Mouse (Mus musculus) megakaryocyte, embryonic 14.5 days (primary cell): Measurements from ENCODE around the gene Kdsr. TPM values are rescaled to one million over a fixed set of nuclear protein-coding genes. Genes with fewer than 3 reads are reported as not detected.

Experiments
- H3K27me3 ChIP-seq: replicated peaks from 2 replicates; pipeline ENCODE3; 2012; ENCODE audit warnings: inconsistent platforms
- H3K36me3 ChIP-seq: replicated peaks from 2 replicates; pipeline ENCODE3; 2012; ENCODE audit warnings: low read length, inconsistent platforms, mixed read lengths
- H3K4me1 ChIP-seq: 2 replicates; pipeline ENCODE4 v1.6.1; 2012; ENCODE audit warnings: inconsistent platforms
- H3K4me3 ChIP-seq: replicated peaks from 2 replicates; pipeline ENCODE3; 2012; ENCODE audit warnings: moderate library complexity, mild to moderate bottlenecking, inconsistent platforms
- H3K9me3 ChIP-seq: 2 replicates; pipeline ENCODE4 v1.6.1; 2012; ENCODE audit warnings: inconsistent platforms
- FLI1 ChIP-seq: IDR thresholded peaks from 2 replicates; pipeline ENCODE4 v1.6.1; 2012; ENCODE audit warnings: low read length, inconsistent platforms, mixed read lengths
- GATA1 ChIP-seq: IDR thresholded peaks from 3 replicates; pipeline ENCODE4 v1.6.1; 2012; ENCODE audit warnings: mixed read lengths, low read length, inconsistent platforms, borderline replicate concordance
- polyA plus RNA-seq: library from polyadenylated mRNA; stranded (reverse); fragments of >175 nt; gene quantifications from 2 replicates; pipeline ENCODE4 v1.2.3, GENCODE M21; 2012; ENCODE audit warnings: low replicate concordance; ENCODE audit not compliant: insufficient read depth

The Kdsr gene
- 0.53 TPM in 1 of 2 replicates, not detected in the other for polyA plus RNA-seq

DNA sequence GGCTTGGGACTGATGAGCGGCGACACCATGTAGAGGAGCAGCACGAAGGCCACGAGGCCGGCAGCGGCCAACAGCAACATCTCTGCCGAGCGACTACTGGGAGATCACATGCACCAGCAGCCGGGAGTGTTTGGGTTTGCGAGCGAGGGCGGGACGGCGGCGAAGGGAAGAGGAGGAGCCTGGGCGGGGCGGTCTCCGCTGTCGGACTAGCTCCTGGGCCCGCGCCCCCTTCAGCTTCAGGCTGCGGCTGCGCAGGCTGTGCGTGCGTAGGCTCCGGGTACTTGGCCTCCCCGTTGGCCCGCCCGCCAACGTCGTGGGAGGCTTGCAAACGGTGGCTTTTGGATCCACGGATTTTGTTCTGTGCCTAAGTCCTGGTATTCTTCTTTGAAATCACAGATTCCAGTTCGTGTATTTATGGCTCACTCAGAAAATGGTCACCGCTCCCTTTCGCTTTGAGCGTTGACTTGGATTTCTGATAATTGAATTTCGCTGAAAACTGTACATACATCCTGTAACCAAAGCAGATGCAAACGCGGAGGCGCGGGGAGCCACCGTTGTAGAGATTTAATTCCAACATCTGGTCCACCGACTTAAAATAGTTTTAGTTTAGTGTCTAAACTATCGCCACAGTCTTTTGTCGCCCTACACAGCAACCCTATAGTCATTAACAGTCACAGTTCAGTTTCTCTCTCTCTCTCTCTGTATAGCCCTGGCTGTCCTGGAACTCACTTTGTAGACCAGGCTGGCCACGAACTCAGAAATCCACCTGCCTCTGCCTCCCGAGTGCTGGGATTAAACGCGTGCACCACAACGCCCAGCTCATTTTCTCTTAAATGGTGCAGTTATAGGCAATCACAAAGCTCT is at the start of gene Kdsr:
Kdsr (minus strand) TSS at position 156 of the 864 bp plus-strand sequence.
- TF ChIP-seq FLI1 (no peak), GATA1 (no peak)
- Histone ChIP-seq H3K36me3 (peaks cover 24% of the 10 kb centered on the region), H3K9me3 (no peaks in the 10 kb centered on the region), H3K4me3 (peak within 1 kb of the TSS; percentile 93), H3K4me1 (peaks cover 41% of the 10 kb centered on the region), H3K27me3 (no peaks in the 10 kb centered on the region)

DNA sequence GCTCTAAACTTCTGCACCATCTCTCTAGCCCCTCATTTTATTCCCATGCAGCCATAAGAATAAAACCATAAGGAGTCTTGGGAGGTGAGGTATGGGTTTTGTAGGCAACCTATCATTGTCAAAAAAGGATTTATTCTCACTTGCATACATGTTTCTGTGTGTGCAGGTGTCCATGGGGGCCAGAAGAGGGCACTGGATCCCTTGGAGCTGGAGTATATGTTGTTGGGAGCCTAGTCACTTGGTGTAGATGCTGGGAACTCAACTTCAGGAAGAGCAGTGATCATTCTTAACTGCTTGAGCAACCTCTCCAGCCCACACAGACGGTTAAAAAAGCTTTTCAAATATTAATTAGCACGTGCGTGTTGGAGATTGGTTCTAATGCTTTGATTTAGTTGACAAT is 40.4 kb upstream of the Kdsr start:
- Histone ChIP-seq H3K4me1 (peaks cover 8% of the 10 kb centered on the region), H3K9me3 (peaks cover 2% of the 10 kb centered on the region; the same call in 1 of the 2 replicates), H3K27me3 (no peaks in the 10 kb centered on the region), H3K4me3 (no peak overlapping the region), H3K36me3 (no peaks in the 10 kb centered on the region)
- no peak for TF ChIP-seq FLI1
- no peak for TF ChIP-seq GATA1

DNA sequence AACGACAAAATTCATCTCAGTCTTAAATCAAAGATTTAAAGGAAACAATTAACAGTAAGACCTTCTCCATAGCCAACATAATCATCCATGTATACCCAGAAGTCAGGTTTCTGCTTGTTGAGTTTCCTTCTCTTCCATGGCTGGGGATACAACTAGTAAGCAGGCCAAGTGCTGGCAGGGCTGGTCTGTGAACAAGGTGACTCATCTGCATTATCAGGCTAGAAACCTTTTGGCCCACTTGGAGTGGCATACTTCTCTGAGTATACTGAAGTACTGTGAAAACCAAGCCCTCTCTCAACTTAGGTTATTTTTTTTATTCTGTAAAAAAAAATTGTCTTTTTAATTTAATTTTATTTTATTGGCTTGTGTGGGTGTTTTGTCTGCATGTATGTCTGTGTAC is 39.9 kb upstream of the Kdsr start:
- Histone ChIP-seq H3K36me3 (no peaks in the 10 kb centered on the region), H3K9me3 (peaks cover 2% of the 10 kb centered on the region; the same call in 1 of the 2 replicates)
- TF ChIP-seq FLI1: no peak

GRCm38 (mm10) chr1:106796987-106797779 is 37.7 kb upstream of the Kdsr start:
- Histone ChIP-seq H3K27me3 (no peaks in the 10 kb centered on the region), H3K4me1 (peaks cover 26% of the 10 kb centered on the region), H3K36me3 (peaks cover 9% of the 10 kb centered on the region), H3K9me3 (no peaks in the 10 kb centered on the region), H3K4me3 (peak overlapping the region; percentile 97)
- no peak for TF ChIP-seq FLI1

More for the DNA sequence above, 39.9 kb upstream of the Kdsr start:
- Histone ChIP-seq H3K4me3 (no peak overlapping the region), H3K27me3 (no peaks in the 10 kb centered on the region), H3K4me1 (peaks cover 13% of the 10 kb centered on the region)

DNA sequence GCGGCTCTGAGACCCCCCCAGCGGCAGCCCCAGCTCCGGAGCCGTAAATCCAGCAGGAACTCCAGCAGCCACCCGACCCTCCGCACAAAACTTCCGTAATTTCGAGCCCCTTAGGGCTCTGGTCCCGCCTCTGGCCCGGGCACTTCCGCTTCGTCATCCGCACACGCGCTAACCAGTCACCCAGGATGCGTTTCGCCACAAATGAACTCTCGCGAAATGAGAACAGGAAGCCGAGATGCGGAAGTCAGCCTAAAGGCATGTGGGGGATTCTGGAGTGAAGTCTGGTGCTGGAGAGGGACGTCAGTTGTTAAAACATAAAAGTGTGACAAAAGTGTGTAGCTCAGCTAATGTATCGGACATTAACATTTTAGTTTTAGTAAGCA is 37.0 kb upstream of the Kdsr start, which contains the start of gene Vps4b:
Vps4b (minus strand) TSS at position 187 of the 383 bp plus-strand sequence.
- Histone ChIP-seq H3K4me3 (peak within 1 kb of the TSS; percentile 97), H3K9me3 (no peaks in the 10 kb centered on the region), H3K4me1 (peaks cover 31% of the 10 kb centered on the region), H3K27me3 (no peaks in the 10 kb centered on the region), H3K36me3 (peaks cover 15% of the 10 kb centered on the region)
- TF ChIP-seq GATA1 (no peak), FLI1 (peak; percentile 72)

DNA sequence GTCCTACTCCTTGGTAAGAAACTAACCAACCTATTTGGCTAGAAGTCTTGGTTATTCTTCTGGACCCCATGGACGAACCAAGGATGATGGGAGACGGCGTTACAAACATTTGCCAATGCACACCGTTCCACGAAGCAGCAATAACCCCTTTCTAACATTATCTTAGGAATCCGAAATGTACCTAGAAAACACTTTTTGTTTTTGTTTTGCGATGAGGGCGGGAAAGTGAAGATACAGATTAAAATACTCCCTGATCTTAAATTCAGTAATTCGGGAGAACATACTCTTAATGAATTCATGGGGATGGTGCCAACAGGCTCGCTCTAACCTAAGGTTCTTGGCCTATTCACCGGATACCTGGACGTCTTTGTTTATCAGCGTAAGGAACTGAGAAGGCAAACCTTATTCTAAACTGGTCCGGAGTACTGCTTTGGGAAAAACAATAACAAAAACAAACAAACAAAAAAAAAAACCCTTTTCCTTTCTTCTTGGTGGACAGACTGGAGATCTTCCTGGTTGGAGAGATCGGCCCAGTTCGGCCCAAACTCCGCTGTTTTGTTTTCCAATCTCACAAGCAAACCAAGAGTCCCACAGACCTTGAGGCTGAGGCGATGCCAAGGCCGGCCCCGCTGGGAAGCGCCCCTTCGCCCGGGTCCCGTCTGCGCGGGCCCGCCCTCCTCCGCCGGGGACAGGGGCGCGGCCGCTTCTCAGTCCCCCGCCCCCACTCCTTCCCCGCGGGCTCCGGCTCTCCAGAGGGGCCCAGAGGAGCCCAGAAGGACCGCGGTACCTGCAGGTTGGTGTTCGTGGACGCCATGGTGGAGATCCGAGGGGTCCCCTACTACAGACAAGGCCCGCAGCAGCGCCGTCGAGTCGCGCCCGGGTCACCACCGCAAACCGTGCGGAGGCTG is 36.4 kb upstream of the Kdsr start:
- H3K9me3 ChIP-seq: no peaks in the 10 kb centered on the region
- H3K4me1 ChIP-seq: peaks cover 31% of the 10 kb centered on the region
- no peak for TF ChIP-seq GATA1
- TF ChIP-seq FLI1: no peak

GRCm38 (mm10) chr1:106774896-106775295 is 15.4 kb upstream of the Kdsr start:
- peaks cover 99% of the 10 kb centered on the region for H3K36me3 ChIP-seq
- no peaks in the 10 kb centered on the region for H3K27me3 ChIP-seq
- TF ChIP-seq FLI1 (no peak), GATA1 (no peak)
- H3K4me3 ChIP-seq: no peak overlapping the region
- H3K9me3 ChIP-seq: no peaks in the 10 kb centered on the region
- H3K4me1 ChIP-seq: no peaks in the 10 kb centered on the region

More for the DNA sequence above, 36.4 kb upstream of the Kdsr start:
- Histone ChIP-seq H3K36me3 (peaks cover 21% of the 10 kb centered on the region), H3K27me3 (no peaks in the 10 kb centered on the region), H3K4me3 (peak overlapping the region; percentile 97)

DNA sequence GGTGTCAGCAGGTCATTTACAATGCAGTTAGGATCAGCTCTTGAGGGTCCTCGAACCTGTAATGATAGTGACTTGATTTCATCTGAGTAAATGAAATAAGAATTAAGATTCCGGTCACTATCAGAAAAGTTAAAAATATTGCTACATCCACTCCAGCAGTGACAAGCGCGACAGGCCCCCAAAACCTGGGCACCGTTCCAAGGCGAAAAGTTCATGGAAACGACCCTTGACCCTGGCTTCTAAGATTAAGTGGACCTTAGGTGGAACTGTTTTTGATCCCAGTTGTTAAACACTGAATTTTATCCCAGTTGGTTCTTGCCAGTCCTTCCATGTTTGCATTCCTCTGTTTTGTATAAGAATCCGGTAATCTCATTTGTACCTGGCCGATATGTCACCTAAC is 14.6 kb upstream of the Kdsr start:
- H3K4me1 ChIP-seq: peaks cover 2% of the 10 kb centered on the region; the same call in 1 of the 2 replicates
- no peaks in the 10 kb centered on the region for H3K27me3 ChIP-seq
- H3K9me3 ChIP-seq: no peaks in the 10 kb centered on the region
- no peak overlapping the region for H3K4me3 ChIP-seq
- TF ChIP-seq FLI1 (no peak), GATA1 (no peak)
- H3K36me3 ChIP-seq: peaks cover 98% of the 10 kb centered on the region

GRCm38 (mm10) chr1:106768773-106769172 is 9.2 kb upstream of the Kdsr start:
- H3K27me3 ChIP-seq: no peaks in the 10 kb centered on the region
- no peaks in the 10 kb centered on the region for H3K9me3 ChIP-seq
- peaks cover 7% of the 10 kb centered on the region; the same call in 1 of the 2 replicates for H3K4me1 ChIP-seq
- peaks cover 92% of the 10 kb centered on the region for H3K36me3 ChIP-seq
- TF ChIP-seq GATA1: no peak
- no peak for TF ChIP-seq FLI1
- no peak overlapping the region for H3K4me3 ChIP-seq
